Mouse (Mus musculus) thymus, postnatal 10 days (tissue): ENCODE measurements at regions not wholly inside any gene's neighbourhood (a gene's known extent, or its start where the extent isn't known, plus 50 kb on each side); places are given as distances from the start of the nearest gene placed in this dataset.
"Not testable (repeated sequence)": the region's sequence is repeated elsewhere in the genome, so short reads cannot be mapped to it uniquely, and the experiment has no call there.

Experiments
- DNase-seq, 2 experiments: peaks; one replicate each; pipeline ENCODE4 v3.0.0; 2021; ENCODE audit warnings: low spot score in 2 of 2

DNA sequence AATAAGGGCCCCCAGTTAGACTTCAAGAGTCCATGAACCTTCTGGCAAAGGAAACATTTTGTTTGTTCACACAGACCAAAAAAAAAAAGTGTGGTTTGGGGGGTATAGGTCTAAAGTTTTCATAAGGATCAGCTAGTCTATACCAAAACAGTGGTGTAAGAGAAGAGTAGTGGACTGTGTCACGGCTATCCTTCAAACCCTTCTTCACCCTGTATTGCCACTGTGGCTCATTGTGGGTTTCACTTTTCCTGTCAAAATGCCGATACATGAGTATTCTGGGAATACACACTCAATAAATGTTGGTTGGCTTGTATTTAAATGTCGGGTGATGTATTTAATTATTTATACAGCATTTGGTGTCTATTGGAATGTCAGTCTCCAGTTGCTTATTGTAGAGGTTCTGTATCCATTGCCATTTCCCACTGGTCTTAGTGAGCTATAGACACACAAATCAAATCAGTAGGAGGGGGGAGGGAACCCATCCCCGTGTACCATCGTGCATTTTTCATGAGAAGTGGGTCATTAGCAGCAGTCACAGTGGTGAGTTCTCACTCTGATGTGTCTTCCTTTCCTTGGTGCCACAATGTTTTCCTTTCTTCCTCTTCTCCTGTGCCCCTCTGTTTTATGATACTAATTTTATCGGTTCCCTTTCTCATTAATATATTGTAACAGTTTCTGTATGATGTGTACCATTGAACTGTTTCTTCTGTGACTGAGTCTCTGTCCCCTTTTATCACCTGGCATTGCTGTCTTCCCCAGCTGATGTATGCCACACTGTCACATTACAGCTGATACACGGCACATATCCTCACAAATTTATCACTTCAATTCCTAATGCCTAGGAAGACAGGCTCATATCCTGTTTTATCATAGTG lies 187.8 kb upstream of the Tsc22d2 start:
- DNase-seq: no peak

DNA sequence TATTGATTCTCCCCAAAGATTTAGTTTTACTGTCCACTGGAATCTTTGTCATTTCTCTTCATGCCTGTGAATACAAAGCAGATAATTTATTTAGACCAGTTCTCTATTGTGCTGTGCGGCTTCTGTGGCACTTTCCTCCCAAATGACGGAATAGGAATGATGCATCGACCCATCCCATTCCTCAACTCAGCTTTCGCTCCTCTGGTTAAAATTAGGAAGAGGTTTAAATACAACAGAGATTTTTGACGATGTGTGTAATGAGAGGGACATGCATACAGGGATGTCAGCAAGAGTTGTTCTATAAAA lies 187.2 kb upstream of the Tsc22d2 start:
- DNase-seq: no peak

DNA sequence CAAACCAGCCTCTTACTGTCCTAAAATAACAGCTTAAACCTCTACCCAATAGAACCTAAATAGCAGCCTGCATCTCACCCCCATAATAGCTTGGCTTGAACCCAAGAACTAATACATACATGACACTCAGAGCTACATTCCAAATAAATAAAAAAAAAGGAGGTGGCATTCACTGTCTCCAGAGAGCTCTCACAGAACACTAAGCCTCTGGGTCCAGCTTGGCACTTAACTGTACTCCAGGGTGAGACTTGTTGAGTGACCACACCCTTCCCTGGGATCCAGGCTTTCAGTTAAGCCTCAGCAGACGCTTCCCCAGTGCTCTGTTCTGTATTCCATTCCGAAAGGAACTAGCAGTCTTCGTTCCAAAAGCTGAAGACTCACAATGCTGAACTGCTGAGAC lies 186.3 kb upstream of the Tsc22d2 start:
- DNase-seq: no peak

DNA sequence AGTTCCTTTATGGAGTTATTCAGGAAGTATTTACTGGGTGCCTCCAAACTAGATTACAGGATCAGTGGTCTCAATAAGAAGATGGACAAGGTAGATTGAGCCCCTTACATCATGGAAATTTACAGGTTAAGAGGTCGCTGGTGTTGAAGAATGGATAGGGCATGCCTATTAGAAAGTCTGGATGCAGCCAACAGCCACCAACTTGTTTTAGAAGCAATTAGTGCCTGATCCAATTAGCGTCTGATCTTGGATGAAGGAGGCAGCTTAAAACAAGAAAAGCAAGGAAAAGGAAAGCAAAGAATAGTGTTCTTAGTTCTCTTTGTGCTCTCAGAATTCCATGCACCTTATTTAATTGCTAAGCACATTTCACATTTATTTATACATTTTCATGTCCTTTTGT lies 182.8 kb upstream of the Tsc22d2 start:
- DNase-seq: no peak

DNA sequence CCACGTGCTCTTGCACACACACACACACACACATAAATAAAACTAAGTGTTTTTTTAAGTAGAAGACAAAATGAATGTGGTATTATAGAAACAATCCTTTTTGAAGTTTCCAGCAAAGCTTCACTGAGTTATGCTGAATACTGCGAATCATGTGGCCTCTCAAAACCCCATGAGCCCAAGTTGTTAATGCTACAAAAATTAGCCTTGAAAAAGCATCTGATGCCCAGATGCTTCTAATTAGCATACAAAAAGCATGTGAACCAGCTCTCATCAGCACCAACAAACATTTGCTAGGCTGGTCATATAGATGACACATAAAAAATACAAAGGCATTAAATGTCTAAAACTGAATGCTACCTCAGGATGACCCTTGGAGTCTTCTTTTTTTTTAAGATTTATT lies 181.2 kb upstream of the Tsc22d2 start:
- DNase-seq: no peak

DNA sequence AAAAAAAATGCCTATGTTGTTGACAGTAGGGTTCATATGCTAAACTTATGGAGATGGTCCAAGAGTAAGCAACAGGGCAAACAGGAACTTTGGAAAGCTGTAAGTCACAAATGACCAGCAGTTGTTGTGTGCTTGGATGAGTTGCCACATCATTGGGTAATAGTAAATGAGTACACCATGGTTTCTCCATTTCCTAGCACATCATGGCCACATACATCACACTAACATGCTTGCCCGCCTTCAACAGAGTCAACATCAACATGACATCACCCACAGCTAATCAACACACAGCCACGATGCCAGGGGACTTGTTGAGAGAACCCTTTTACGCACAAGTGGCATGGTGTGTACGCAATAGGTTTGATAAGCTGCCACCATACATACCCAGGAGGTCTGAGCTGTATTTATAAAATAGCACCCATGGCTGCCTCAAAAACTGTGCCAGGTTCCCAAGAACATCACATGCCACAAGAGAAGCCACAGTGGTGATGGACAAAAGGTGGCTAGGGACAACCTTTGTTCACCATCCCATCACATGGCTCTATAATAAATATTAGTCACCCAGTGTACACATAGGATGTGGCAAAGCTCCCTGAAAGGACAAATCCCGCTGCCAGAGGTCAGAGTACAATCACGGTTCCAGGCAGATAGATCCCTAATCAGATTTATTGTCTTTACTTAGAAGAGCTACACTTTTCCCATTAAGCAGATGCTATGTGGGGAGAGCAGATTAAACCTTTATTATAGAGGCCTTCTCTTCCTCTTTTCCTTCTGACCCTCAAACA lies 179.5 kb upstream of the Tsc22d2 start:
- no peak for DNase-seq

DNA sequence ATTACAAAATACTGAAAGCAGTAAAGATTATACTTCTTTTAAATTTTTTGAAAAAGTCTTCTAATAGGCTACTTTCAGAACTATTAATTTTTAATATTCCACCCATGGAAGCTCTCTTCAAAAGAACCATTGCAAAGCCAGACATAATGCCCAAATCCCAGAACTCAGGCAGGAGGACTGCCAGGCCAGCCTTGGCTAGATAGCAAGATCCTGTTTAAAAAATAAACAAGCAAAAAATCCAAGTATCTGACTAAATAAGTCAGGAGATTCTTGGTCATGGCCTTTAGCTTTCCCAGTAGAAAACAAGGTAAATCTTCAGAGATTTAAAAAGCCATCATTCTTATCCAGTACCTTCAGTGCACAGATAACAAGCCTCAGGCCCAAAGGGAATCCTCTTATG lies 176.4 kb upstream of the Tsc22d2 start:
- DNase-seq: no peak

DNA sequence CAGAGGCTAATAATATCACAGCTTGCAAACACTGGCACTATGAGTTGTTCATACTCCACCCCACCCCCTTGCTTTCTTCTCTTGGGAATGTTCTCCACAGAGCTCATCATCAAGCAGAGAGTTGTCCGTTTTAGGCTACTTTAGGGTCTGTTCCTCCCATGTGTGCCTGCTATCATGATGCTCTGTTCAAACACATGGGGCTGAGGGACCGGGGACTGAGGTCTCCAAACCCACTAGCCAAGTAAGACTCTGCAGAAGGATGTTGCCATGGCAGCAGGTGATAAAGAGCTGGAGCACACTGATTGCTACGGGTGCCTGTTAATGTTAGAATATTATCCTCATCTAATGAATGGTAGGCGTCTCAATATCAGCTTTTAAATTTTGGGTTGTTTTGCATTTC lies 173.7 kb upstream of the Tsc22d2 start:
- DNase-seq: no peak

DNA sequence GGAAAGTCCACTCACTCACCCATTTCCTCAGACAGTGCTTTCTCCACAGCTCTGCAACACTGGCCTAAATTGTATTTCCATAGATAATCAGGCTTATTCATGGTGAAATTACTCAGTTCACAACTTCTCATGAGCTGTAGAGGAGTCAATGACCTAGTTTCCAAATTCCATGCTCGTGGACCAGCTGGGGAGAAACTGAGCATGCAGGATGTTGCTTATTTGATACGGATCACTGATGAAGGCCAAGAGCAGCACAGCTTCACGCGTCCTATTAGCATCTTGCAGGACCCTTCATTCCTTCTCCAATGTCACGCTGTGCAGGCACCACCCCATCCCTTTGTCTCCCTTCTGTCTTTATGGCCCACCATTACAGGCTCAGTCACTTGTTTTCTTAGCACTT lies 169.2 kb upstream of the Tsc22d2 start:
- no peak for DNase-seq

DNA sequence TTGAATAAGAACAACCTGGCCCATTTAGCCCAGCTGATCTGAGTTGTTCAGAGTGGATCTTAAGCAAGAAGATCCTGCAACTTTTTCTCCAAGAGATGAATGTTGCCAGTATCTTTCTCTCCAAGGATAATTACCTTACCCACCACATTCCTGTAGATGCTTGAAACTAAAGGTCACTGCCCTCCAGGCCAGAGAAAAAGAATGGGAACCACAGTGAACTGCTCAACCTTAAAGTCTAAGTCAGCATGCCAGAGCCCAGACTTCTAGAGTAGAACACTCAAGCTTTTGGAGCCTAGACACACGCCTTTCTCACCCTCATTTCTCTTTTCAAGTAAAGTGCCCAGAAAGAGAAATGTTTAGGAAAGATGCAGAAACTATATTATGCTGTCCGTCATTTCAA lies 166.5 kb upstream of the Tsc22d2 start:
- no peak for DNase-seq

DNA sequence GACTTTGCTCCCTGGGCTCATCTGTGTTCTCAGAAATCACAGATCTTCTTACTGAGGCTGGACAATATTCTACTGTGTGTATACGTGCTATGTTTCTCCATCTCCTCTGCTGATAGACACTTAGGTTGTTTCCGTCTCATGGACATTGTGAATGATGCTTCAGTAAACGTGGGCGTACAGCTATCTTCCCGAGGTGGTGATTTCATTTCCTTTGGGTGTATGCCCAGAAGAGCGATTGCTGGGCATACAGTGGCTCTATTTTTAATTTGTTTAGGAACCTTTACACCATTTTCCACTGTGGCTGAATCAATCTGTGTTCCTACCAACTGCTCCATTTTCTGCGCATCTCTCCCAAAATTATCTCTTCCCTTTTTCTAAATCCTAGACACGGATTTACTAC lies 160.6 kb upstream of the Tsc22d2 start:
- DNase-seq: no peak

DNA sequence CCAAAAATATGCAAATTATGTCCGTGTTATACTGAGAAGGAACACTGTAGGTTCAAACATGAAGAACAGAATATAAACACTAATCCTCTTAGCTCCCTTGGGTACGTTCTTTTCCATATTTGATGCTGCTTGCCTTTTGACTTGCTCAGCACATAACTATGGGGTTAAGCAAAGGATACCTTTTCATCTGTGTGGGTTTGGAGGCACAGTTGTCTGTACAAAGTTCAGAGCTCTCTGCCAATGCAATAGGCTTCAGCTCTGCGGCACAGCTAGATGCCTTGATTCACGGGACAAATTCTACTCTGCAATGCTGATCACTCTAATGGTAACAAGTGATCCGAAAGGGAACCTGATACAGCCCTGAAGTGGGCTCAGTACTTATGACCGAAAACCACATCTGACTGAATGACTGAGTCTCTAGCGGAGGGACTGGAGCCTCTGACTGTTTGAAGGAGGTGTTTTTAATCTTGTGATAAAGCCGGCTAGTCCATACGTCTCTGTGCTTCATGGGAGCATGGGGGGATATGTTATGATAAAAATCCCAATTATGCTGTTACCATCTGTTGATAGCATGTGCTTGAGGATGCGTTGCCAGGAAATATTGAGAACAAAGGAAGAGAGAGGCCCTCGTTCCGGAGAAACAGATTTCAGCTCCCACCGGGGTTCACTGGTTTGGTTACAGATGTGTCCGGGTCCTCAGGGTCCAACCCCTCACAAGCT lies 146.7 kb upstream of the Tsc22d2 start:
- DNase-seq: no peak

DNA sequence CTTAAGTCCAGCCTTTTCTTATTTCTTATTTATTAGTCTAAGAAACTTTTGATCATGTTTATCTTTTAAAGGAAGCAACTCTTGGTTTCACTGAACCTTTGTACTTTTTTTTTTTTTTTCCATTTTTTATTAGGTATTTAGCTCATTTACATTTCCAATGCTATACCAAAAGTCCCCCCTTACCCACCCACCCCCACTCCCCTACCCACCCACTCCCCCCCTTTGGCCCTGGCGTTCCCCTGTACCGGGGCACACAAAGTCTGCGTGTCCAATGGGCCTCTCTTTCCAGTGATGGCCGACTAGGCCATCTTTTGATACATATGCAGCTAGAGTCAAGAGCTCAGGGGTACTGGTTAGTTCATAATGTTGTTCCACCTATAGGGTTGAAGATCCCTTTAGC lies 143.1 kb upstream of the Tsc22d2 start:
- DNase-seq: not testable (repeated sequence)

DNA sequence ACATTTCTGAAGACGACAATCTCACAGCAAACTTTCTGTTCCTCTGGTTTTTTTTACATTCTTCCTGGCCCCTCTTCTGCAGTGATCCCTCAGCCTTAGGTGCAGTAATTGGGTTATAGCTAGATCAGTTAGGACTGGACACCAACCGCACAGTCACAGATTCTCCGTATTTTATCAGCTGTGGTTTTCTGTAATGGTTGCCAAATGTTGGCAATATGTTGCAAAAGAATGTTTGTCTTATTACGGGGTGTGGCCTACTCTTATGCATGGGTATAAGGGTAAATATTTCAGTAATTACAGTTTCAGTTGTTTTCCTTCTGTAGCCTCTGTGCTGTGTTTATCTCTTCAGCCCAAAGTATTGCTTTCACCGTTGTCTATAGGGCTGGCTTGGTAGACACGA lies 133.2 kb upstream of the Tsc22d2 start:
- DNase-seq: no peak

DNA sequence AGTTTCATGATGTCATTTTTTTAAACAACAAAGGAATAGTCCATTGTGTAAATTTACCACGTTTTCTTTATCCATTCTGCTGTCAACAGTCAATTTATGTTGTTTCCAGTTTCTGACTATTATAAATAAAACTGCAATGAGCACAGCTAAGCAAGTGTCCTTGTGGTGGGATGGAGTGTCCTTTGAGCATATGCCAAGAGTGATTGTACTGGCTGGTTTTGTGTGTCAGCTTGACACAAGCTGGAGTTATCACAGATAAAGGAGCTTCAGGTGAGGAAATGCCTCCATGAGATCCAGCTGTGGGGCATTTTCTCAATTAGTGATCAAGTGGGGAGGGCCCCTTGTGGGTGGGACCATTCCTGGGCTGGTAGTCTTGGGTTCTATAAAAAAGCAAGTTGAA lies 130.1 kb upstream of the Tsc22d2 start:
- DNase-seq: not testable (repeated sequence)

DNA sequence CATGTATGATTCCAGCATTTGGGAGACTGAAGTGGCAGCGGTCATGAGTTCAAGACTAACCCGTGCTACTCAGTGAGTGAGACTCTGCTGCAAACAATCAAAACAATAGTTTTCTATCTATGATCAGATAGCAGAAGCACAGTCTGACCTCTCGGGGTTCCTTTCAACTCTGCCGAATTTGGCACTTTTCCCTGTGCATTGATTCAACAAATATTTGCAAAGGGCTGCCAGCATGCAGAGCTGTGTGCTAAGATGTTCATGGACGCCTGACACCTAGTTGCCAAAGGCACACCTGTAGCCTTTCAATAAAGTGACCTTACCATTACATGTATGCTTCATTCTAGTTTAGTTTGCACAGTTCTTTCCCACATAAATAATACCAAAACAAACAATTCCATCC lies 118.7 kb upstream of the Tsc22d2 start:
- DNase-seq: no peak

DNA sequence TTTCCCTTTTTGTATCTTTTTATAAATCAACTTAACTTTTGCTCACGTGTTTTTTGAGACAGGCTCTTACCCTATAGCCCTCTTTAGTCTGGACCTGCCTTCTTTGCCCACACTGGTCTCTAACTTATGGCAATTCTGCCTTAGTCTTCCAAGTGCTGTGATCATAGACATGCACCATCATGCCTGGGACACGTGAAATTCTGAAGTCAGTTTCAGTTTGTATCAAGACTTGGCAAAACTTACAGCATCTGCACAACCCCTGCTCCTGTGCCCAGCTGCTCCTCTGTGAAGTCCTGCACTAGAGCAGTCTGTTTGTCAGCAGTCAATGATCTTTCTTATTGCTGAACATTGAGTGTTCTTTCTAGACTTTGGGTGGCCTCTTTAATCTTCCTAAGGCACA lies 114.3 kb upstream of the Tsc22d2 start:
- no peak for DNase-seq

DNA sequence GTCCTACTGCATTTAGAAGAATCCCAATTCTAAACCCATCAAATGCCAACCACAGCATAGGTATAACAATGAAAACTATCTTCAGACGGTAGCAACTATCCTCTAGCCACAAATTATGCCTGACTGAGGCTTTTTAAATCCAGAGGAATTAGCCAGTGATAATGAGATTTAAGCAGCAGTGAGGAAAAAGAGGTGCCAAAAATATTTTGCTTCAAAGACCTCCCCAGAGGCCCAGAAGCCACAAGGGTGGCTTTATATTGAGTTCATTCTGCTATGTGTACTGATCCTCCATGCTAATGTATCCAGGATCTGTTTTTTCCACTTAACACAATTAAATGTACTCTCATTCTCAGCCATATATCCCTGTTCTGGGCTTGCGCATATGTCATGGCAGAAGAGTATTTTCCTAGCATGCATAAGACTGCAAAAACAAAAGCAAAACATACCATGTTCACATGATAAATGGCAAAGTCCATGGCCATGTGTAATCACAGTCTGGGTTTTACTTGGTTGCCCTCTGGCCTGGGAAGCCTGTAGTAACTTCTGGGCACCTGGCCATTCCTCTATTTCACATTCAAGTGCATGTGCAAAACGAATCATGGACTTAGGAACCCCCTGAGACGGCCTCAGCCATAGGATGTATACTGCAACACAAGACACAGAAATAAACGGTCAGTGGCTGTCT lies 113.6 kb upstream of the Tsc22d2 start:
- DNase-seq: no peak

DNA sequence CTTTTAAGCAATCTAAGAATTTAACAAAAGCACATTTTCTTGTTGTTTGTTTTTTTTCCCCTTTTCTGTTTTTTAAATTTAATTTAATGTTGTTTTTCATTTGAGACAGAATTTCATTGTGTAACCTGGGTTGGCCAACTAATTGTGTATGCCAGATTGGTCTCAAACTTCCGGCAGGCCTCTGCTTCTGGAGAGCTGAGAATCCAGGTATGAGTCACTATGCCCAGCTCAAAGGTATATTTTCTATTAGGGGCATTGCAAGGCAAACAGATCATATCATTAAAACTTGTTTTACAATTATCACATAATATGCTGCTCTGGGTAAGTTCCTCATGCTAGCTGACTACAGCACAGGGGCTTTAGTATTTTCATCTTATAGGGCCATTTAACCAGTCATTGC lies 112.2 kb upstream of the Tsc22d2 start:
- no peak for DNase-seq

DNA sequence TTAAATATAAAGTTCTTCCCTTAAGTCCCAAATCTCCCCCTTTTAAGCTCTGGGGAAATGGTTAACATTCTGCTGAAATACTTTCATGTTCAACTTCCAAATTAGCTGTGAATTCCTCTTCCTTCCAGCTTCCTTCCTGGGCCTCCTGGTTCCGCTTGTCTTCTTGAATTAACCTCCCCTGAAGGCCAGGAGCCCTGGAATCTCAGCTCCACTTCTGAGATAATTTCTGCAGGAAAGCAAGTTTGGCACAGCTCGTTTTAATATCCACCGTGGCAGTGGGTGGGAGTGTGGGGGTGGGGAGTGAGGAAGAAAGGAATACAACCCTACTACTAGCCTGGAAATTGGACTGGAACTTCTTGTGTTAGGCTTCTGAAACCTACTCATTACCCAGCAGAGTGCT lies 110.8 kb upstream of the Tsc22d2 start:
- DNase-seq: no peak

DNA sequence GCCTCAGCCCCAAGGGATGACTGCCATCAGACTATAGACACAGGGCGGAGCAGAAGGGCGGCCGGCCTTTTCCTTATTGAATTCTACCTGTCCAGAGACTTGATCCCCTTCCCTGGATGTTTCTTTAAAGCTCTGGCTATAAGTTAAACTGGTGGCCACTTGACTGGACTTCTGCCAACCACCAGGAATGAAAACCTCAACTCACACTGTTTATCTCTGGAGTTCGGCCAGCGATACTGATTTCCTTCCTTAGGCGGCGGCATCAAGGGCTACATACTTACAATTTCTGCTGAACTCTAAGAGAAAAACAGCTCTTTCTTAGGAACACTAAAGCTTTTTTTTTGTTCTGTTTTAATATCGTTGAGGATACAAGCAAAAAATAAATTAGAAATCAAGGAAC lies 104.9 kb upstream of the Tsc22d2 start:
- no peak for DNase-seq

DNA sequence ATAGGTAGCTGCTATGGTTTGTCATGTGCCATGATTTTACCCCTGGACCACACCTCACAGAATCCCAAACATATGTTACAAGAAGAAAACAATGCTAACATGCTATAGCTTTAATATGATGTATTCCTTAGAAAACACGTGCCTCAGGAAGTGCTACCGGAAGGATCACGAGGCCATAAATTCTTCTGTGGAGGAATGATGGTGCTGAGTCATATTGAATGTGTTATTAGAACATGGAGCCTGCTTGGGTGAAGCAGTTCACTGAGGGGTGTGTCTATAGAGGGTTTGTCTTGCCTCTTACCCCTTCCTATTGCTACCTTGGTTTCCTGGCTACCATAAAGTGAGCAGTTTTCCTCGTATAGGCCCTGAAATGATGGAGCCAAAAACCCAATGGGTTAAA lies 104.1 kb upstream of the Tsc22d2 start:
- no peak for DNase-seq
